Mouse (Mus musculus) intestine, embryonic 16.5 days (tissue): Measurements from ENCODE around the gene Epb41l1. TPM values are rescaled to one million over a fixed set of nuclear protein-coding genes. Genes with fewer than 3 reads are reported as not detected.

Experiments used
- ATAC-seq: fragments of 200-750 bp; cut with Nextera tagmentation; 2 replicates; pipeline ENCODE4 v1.8.0; 2017; ENCODE audit warnings: moderate TSS enrichment, moderate library complexity
- H3K27ac ChIP-seq: fragments of 300-500 bp; sonication (generic); 2 replicates; pipeline ENCODE4 v1.5.1; 2014; ENCODE audit warnings: mild to moderate bottlenecking, low read length
- H3K27me3 ChIP-seq: fragments of 300-500 bp; sonication (generic); replicated peaks from 2 replicates; pipeline ENCODE4 v1.6.1; 2014; ENCODE audit warnings: low read length, control low read depth, mixed read lengths; ENCODE audit not compliant: control insufficient read depth, insufficient read depth
- H3K36me3 ChIP-seq: fragments of 300-500 bp; sonication (generic); 2 replicates; pipeline ENCODE4 v1.6.1; 2014; ENCODE audit warnings: low read length, control low read depth; ENCODE audit not compliant: control insufficient read depth, insufficient read depth
- H3K4me1 ChIP-seq: fragments of 300-500 bp; sonication (generic); 2 replicates; pipeline ENCODE4 v1.6.1; 2014; ENCODE audit warnings: low read length, control low read depth, mixed read lengths; ENCODE audit not compliant: control insufficient read depth, insufficient read depth
- H3K4me2 ChIP-seq: fragments of 300-500 bp; sonication (generic); 2 replicates; pipeline ENCODE4 v1.6.1; 2014; ENCODE audit warnings: low read depth, low read length, control low read depth
- H3K4me3 ChIP-seq: fragments of 300-500 bp; sonication (generic); 2 replicates; pipeline ENCODE4 v1.5.1; 2014; ENCODE audit warnings: mild to moderate bottlenecking, low read length
- H3K9ac ChIP-seq: fragments of 300-500 bp; sonication (generic); 2 replicates; pipeline ENCODE4 v1.6.1; 2014; ENCODE audit warnings: low read depth, low read length
- H3K9me3 ChIP-seq: fragments of 300-500 bp; sonication (generic); 2 replicates; pipeline ENCODE4 v1.6.1; 2016; ENCODE audit warnings: low read length, control low read depth; ENCODE audit not compliant: control insufficient read depth
- WGBS: fragments of 180-500 bp; shearing (Covaris S2); extraction: QIAGEN DNeasy Blood & Tissue Kit; methylation state at CpG from one replicate; pipeline ENCODE4 v1.1.7; 2014; 5-methylcytosine and 5-hydroxymethylcytosine counted together
- polyA plus RNA-seq: library from polyadenylated mRNA; unstranded; fragments of >200 nt; fragmentation: Nextera tagmentation; extraction: Ambion mirVana; gene quantifications from 2 replicates; pipeline ENCODE4 v1.2.1, GENCODE M21; 2015

Epb41l1 gene
- polyA plus RNA-seq, 1 experiment from 2014 or later = 1.7 TPM

DNA sequence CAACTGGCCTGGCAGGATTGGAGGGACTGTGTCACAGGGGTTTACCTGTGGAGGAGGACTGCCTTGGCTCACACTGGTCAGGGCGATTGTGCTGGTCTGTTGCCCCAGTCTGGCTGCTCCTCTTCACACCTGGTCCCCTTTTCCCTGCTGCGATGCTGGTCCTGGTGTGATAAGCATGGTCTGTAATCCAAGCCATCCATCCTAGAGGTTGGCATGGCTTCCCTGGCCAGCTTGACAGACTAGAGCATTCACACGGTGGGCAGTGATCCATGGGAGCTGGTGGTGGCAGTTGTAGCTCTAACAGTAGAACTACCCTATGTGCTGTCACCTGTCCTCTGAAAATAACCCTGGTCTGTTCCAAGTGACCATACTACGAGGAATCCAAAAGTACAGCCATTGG is 43.7 kb downstream of the Epb41l1 start:
- WGBS = 90% methylated on average over 4 of the region's 4 CpGs
- Histone ChIP-seq H3K27me3 (no peaks in the 10 kb centered on the region), H3K9ac (no peak overlapping the region), H3K4me1 (peaks cover 15% of the 10 kb centered on the region; the same call in 1 of the 2 replicates), H3K9me3 (no peaks in the 10 kb centered on the region), H3K27ac (no peak overlapping the region), H3K36me3 (no peaks in the 10 kb centered on the region), H3K4me3 (no peak overlapping the region), H3K4me2 (no peak overlapping the region)
- no peak for ATAC-seq

DNA sequence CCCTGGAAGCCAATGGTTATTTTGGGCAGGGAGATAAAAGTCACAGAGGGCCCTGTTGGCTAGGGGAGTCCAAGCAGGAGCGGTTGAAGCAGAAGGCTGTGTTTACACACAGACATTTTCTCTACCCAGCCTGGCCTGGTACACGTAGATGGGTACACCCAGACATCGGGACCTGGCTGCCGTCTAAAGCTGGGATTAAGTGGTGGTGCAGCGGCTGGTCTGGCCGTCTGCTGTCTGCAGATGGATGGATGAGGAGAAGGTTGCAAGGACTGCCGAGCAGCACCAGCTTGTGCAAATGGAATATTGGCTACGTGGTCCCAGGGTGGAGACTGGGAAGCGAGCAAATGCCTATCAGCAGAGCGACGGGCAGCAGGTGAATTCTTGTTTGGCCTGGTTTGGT is 46.8 kb downstream of the Epb41l1 start:
- Histone ChIP-seq H3K4me3 (no peak overlapping the region), H3K4me1 (0 out of 2 replicates have a peak, but pooled peaks cover 6% of the 10 kb centered on the region), H3K9me3 (no peaks in the 10 kb centered on the region), H3K27ac (no peak overlapping the region), H3K36me3 (no peaks in the 10 kb centered on the region), H3K27me3 (no peaks in the 10 kb centered on the region), H3K4me2 (no peak overlapping the region), H3K9ac (no peak overlapping the region)
- no peak for ATAC-seq
- WGBS = 79% methylated on average over 11 of the region's 11 CpGs

GRCm38 (mm10) chr2:156468890-156469289 is 48.2 kb downstream of the Epb41l1 start:
- Histone ChIP-seq H3K4me1 (no peaks in the 10 kb centered on the region), H3K4me2 (no peak overlapping the region), H3K4me3 (no peak overlapping the region), H3K9me3 (no peaks in the 10 kb centered on the region), H3K27me3 (no peaks in the 10 kb centered on the region), H3K27ac (no peak overlapping the region), H3K9ac (no peak overlapping the region), H3K36me3 (no peaks in the 10 kb centered on the region)
- WGBS = 92% methylated on average over 5 of the region's 5 CpGs
- no peak for ATAC-seq

GRCm38 (mm10) chr2:156469508-156469907 is 48.8 kb downstream of the Epb41l1 start:
- Histone ChIP-seq H3K36me3 (no peaks in the 10 kb centered on the region), H3K9ac (no peak overlapping the region), H3K27ac (no peak overlapping the region), H3K9me3 (no peaks in the 10 kb centered on the region), H3K4me2 (no peak overlapping the region), H3K27me3 (no peaks in the 10 kb centered on the region), H3K4me1 (peaks cover 5% of the 10 kb centered on the region; the same call in 1 of the 2 replicates), H3K4me3 (no peak overlapping the region)
- WGBS = 77% methylated on average over 8 of the region's 8 CpGs
- no peak for ATAC-seq

- no peak overlapping the region for H3K4me3 ChIP-seq
- H3K27me3 ChIP-seq = no peaks in the 10 kb centered on the region
- no peak overlapping the region for H3K4me2 ChIP-seq
- WGBS = 83% methylated on average over 7 of the region's 7 CpGs
- H3K36me3 ChIP-seq = no peaks in the 10 kb centered on the region
- H3K27ac ChIP-seq = no peak overlapping the region
- no peak overlapping the region for H3K9ac ChIP-seq
- no peaks in the 10 kb centered on the region for H3K9me3 ChIP-seq
- ATAC-seq = no peak
- H3K4me1 ChIP-seq = peaks cover 12% of the 10 kb centered on the region
Observed at GRCm38 (mm10) chr2:156470938-156471337, 50.2 kb downstream of the Epb41l1 start.

- Histone ChIP-seq H3K4me3 (no peak overlapping the region), H3K27ac (no peak overlapping the region)
- WGBS = 90% methylated on average over 8 of the region's 8 CpGs
Observed at GRCm38 (mm10) chr2:156472336-156472735, 51.6 kb downstream of the Epb41l1 start.

DNA sequence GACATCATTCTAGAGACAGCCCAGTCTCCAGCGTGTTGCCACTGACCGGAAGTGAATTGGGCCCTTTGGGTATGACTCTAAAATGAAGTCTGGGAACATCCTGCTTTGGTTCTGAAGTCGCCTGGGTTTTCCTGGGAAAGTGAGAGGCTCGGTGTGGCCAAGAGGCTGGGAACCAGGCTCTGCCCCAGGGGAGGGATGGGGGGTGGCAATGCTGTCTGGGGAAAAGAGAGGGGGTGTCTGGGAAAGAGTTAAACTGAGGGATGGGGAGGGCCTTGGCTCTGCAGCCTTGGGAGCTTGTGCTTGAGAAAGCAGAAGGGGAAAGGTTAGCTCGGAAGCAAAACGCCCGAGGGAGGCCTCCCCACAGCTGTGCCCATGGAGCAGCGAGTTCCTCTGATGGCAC is 53.0 kb downstream of the Epb41l1 start:
- Histone ChIP-seq H3K9me3 (no peaks in the 10 kb centered on the region), H3K27me3 (no peaks in the 10 kb centered on the region), H3K9ac (no peak overlapping the region), H3K4me3 (no peak overlapping the region), H3K4me1 (peaks cover 21% of the 10 kb centered on the region), H3K27ac (no peak overlapping the region), H3K36me3 (no peaks in the 10 kb centered on the region), H3K4me2 (no peak overlapping the region)
- ATAC-seq = no peak
- WGBS = 80% methylated on average over 8 of the region's 8 CpGs

More at GRCm38 (mm10) chr2:156472336-156472735, 51.6 kb downstream of the Epb41l1 start:
- ATAC-seq = no peak
- Histone ChIP-seq H3K4me1 (peaks cover 21% of the 10 kb centered on the region), H3K9ac (no peak overlapping the region), H3K36me3 (no peaks in the 10 kb centered on the region), H3K9me3 (no peaks in the 10 kb centered on the region), H3K4me2 (no peak overlapping the region), H3K27me3 (no peaks in the 10 kb centered on the region)

GRCm38 (mm10) chr2:156474111-156474510 is 53.4 kb downstream of the Epb41l1 start:
- Histone ChIP-seq H3K4me3 (no peak overlapping the region), H3K9ac (no peak overlapping the region), H3K9me3 (no peaks in the 10 kb centered on the region), H3K4me1 (peaks cover 21% of the 10 kb centered on the region), H3K27ac (no peak overlapping the region), H3K36me3 (no peaks in the 10 kb centered on the region), H3K27me3 (no peaks in the 10 kb centered on the region), H3K4me2 (no peak overlapping the region)
- WGBS = 64% methylated on average over 3 of the region's 3 CpGs
- no peak for ATAC-seq

- Histone ChIP-seq H3K27me3 (no peaks in the 10 kb centered on the region), H3K9me3 (no peaks in the 10 kb centered on the region), H3K27ac (peak overlapping the region; percentile 68), H3K36me3 (no peaks in the 10 kb centered on the region), H3K4me1 (peaks cover 21% of the 10 kb centered on the region), H3K4me3 (peak overlapping the region; percentile 73), H3K9ac (peak overlapping the region; percentile 88), H3K4me2 (peak overlapping the region; percentile 95)
- 13% methylated on average over 12 of the region's 12 CpGs for WGBS
- ATAC-seq = peak; percentile 68
Observed at GRCm38 (mm10) chr2:156474891-156475284, 54.2 kb downstream of the Epb41l1 start.
